Mouse (Mus musculus): Measurements from ENCODE around the gene Cenpo. TPM values are rescaled to one million over a fixed set of nuclear protein-coding genes. Genes with fewer than 3 reads are reported as not detected.

Cenpo gene
- total RNA-seq (2023): 15.0 and 15.8 TPM in 2 replicates

DNA sequence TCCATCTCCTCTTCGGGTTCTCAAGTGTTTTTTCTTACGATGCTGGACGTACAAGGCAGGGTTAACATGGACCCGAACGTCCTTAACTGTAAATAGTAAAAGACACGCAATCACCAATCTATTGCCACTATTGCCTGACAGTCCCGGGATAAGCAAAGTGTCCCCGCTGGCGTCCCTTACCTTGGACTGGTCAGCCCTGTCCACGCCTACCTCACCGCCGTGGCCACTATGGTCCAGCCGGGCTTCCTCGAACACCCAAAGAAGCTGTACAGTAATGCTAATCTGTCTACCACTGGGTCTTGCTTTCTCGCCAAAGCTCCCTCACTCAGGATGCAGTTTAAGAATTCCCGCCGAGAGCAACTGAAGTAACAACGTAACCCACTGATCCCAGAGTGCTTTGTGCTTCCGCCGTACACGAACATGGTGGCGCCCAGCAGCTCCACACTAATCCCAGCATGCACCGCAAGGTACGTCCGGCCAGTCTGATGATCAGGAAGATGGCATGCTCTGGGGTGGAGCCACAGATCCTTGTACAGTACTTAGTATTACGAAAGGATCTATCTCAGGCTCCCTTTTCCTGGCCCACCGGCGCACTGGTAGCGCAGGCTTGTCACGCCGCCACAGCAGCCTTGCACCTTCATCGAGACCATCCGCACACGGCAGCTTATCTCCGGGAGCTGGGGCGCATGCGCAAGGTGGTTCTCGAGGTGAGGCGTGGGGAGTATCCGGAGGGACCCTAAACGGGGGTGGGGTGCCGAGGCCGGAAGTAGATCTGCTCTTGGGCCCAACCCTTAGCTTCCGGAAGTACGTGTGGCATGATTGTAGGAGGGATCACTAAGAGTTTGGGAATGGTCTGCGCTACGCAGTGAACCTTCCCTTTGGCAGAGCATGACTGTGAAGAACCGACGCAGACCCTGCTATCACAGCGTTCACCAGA is at the start of gene Cenpo, which contains the start of gene Ptrhd1:
TSS of gene Cenpo (minus strand) at position 723 of the 937 bp plus-strand sequence.
TSS of gene Ptrhd1 (plus strand) at position 456 of the 937 bp plus-strand sequence.

Other genes with a start within 250 kb of the Cenpo start
- gene Efr3b, start 195.4 kb downstream of the Cenpo start, total RNA-seq (2023): not detected in 2 replicates
- 2.3 and 2.7 TPM in 2 replicates for gene Dnajc27, start 151.7 kb downstream of the Cenpo start, total RNA-seq (2023)
- gene Adcy3, start 101.2 kb downstream of the Cenpo start, total RNA-seq (2023): 0.91 and 1.7 TPM in 2 replicates
- 3.8 and 4.7 TPM in 2 replicates for gene Ptrhd1, start 267 bp downstream of the Cenpo start, total RNA-seq (2023)
- 46.0 and 69.5 TPM in 2 replicates for gene Ncoa1, start 242.9 kb upstream of the Cenpo start, total RNA-seq (2023)